Mouse (Mus musculus) left cerebral cortex, postnatal 14 days (tissue): ENCODE measurements around the gene Fubp1. TPM values are rescaled to one million over a fixed set of nuclear protein-coding genes. Genes with fewer than 3 reads are reported as not detected.
"Not testable (repeated sequence)": the region's sequence is repeated elsewhere in the genome, so short reads cannot be mapped to it uniquely, and the experiment has no call there.

Experiments used
- DNase-seq, 2 experiments: peaks; one replicate each; pipeline ENCODE4 v3.0.0; 2021 to 2022; ENCODE audit warnings: low spot score in 2 of 2, mixed read lengths in 1 of 2
- intact Hi-C: fragments of 180-260 bp; cut with DNase I; formaldehyde crosslinking; loops from one replicate; pipeline ENCODE4 v1.15.1; 2025
- total RNA-seq, 2 experiments: library from RNA; stranded (reverse); gene quantifications; 2 replicates each; pipeline ENCODE4 v1.2.3; 2021

The Fubp1 gene
- total RNA-seq, 2 experiments from 2014 or later = 106 to 112 TPM

GRCm38 (mm10) chr3:152190679-152191477, 19.3 kb upstream of the Fubp1 start:
- intact Hi-C loops = loop anchor here (5.0 kb wide), 1 partner anchor 84 kb away; no protein-coding TSS in a partner anchor
- no peak for DNase-seq

- no peak for DNase-seq
- intact Hi-C loops = loop anchor here (2.0 to 5.0 kb wide), 2 partner anchors 17 to 85 kb away; no protein-coding TSS in a partner anchor
These were observed 18.4 kb upstream of the Fubp1 start for GRCm38 (mm10) chr3:152191791-152192237.

DNA sequence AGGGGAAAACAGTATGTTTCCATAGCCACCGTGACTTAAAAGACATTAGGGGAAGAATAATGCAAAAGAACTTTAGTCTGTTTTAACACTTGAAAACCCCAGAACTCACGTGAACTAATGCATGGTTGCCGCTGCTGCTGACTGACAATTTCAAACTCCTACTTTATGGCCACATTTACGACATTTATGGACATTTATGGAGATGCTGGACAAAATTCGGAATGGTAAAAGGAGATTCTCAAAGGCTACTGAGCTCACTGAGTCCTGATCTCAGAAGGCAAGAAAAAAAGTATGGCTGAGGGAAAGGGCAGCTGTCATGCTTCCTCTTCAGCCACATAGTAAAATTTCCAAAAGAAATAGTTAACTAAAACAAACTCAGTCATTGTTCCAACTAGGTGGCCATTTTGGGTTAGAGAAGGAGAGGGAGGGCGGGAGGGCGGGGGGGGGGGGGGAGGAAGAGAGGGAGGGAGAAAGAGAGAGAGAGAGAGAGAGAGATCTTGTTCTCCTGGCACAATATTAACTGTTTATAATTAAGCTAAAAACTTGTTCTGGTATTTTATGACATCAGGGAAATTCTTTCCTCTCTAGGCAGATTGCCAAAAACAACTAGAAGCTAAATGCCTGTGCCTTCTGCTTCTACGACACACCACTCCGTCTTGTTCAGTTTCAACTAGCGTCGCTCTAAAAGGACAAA, 17.8 kb upstream of the Fubp1 start:
- intact Hi-C loops = loop anchor here (2.0 to 5.0 kb wide), 2 partner anchors 16 to 85 kb away; no protein-coding TSS in a partner anchor
- peak in 1 of 2 experiments; percentile 26 for DNase-seq

DNA sequence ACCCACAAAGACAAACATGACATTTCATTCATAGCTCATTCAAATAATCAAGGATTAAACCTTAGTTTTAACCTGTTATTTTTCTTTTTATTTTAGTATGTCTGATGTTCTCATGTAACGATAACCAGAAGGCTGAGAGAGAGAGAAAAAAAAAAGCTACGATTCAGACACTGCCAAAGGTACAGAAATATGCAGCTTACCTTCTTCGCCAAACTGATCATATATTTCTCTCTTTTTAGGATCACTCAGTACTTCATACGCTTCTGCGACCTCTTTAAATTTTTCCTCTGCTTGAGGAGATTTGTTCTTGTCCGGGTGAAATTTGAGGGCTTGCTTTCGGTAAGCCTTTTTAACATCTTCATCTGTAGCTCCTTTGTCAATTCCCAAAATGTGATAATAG, 17.0 kb upstream of the Fubp1 start:
- intact Hi-C loops = loop anchor here (2.0 to 5.0 kb wide), 2 partner anchors 16 to 86 kb away; no protein-coding TSS in a partner anchor
- no peak for DNase-seq

DNA sequence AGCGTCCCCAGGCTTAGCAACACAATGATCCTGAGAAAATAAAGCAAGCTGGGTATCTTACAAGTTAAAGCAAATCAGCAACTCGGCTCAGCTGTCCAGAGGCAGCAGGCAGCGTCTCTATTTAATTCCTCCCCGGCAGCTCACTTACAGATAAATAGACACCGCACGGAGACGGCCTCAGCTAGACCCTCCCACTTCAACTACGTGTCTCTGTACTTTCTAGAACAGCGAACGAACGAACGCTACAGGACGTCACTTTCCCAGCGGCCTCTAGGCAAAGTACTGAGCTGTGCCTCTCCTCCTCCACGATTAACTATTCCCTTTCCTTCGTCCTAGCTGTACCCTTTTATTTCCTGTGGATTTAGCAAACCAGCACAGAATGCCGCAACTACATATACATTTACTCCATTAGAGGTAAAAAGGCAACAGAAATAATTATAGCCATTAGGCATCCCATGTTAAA, 16.6 kb upstream of the Fubp1 start:
- DNase-seq = peak; percentile 91 to 96
- intact Hi-C loops = loop anchor here (2.0 to 5.0 kb wide), 2 partner anchors 15 to 86 kb away; no protein-coding TSS in a partner anchor

- DNase-seq, intact Hi-C loops: not testable (repeated sequence)
These were observed 13.0 kb upstream of the Fubp1 start for GRCm38 (mm10) chr3:152197246-152197645.

DNA sequence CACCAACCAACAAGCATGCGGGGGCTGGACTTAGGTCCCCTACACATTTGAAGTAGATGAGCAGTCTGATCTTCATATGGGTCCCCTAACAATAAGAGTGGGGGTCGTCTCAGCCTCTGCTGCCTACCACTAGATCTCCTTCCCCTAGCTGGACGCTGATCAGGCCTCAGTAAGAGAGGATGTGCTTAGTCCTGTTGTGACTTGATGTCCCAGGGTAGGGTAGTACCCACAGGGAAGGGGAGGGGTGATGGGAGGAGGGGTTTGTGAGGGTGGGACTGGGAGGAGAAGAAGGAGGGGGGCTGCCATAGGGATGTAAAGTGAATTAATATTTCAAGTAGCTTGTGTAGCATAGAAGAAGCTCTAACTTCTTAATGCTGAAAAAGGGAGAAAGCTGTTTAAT, 11.1 kb upstream of the Fubp1 start:
- DNase-seq = no peak
- intact Hi-C loops = no loop called here

GRCm38 (mm10) chr3:152201181-152201580, 9.0 kb upstream of the Fubp1 start:
- no peak for DNase-seq
- intact Hi-C loops = no loop called here

- DNase-seq = no peak
- intact Hi-C loops = no loop called here
These were observed 8.6 kb upstream of the Fubp1 start for GRCm38 (mm10) chr3:152201651-152202050.

DNA sequence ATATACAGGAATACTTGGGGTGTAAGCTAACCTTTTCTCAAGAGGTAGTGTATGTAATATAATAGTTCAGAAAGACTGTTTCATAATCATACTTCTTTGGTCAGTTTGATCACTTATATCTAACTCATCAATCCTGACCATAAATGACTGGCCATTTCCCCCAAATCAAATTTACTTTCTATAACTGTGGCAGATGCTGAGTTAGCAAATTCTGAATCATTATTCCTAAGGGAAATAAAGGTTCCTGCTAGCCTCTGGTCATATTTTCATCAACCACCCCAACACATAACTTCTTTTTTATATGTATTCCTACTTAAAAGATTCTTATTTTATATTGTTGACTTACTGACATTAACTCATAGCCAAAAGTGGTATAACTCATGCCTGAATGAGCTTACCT, 7.3 kb upstream of the Fubp1 start:
- DNase-seq = no peak
- intact Hi-C loops = no loop called here

GRCm38 (mm10) chr3:152203411-152203810, 6.8 kb upstream of the Fubp1 start:
- DNase-seq = no peak
- intact Hi-C loops = no loop called here

DNA sequence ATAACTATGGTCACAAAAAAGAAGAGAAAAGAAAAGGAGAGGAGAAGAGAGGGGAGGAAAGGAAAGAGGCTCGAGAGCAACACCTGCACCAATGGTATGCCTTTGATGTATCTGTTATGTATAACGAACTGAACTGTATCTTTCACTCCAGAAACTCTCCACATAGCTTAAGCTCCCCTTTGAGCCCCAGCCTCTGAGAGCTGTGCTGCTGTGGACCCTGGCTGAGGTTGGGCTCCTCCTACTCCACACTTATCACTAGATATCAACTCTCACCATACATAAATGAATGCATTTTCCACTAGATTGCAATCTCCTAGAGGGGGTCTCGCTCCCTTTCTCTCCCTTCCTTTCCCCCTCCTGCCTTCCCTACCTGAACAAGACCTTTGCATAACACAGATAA, 6.2 kb upstream of the Fubp1 start:
- no peak for DNase-seq
- intact Hi-C loops = no loop called here

GRCm38 (mm10) chr3:152204577-152204976, 5.6 kb upstream of the Fubp1 start:
- no peak for DNase-seq
- intact Hi-C loops = no loop called here

DNA sequence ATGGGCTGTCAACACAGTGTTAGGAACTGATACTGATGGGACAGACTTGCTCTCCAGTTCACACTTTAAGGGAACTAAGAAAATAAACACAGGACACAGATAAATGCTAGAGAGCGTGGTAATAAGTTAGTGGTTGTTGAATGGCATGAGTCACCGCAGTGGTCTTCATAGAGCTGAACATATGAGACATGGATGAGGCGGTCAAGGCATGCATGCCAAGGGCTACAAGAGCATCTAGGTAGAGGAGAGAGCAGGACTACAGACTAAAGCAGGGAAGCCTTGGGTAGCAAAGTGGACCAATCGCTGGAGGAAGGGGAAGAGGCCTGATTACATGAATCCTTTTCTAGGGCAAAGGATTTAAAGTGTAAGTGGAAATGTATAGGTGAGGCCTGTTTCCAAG, 3.1 kb upstream of the Fubp1 start:
- intact Hi-C loops = no loop called here
- no peak for DNase-seq

- no peak for DNase-seq
- intact Hi-C loops = loop anchor here (2.0 kb wide), 1 partner anchor 15 kb away; no protein-coding TSS in a partner anchor
These were observed 1.9 kb upstream of the Fubp1 start for GRCm38 (mm10) chr3:152208096-152208885.

GRCm38 (mm10) chr3:152209177-152209966, 850 bp upstream of the Fubp1 start:
- intact Hi-C loops = loop anchor here (2.0 kb wide), 1 partner anchor 17 kb away; no protein-coding TSS in a partner anchor
- DNase-seq = peak in 1 of 2 experiments; percentile 73

GRCm38 (mm10) chr3:152210728-152211391, 638 bp downstream of the Fubp1 start:
- intact Hi-C loops = loop anchor here (5.0 kb wide), 1 partner anchor 99 kb away; no protein-coding TSS in a partner anchor
- peak; percentile 66 to 72 for DNase-seq

DNA sequence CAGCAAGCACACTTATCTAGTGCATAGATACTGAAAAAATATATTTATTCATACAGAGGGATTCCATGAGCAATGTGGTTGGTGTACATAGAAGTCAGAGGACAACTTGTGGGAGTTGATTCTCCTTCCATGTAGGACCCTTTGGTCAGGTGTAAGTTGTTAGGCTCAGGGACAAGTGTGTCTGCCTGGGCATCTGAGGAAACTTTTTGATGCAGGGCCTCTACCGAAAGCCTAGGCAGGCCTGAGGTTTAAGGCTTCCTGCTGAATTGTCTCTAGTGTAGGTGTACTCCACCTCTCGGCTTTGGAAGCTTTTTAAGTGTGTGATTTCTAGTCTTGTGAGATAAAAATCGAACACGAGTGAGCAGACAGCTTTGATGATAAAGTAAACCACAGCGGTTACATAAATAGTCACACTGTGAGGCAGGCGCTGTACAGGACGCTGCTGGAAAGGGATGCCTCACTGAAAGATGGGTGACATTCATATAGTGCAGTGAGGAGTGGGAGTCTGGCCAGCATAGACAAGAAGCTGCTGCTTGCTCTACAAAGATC, 1.6 kb downstream of the Fubp1 start:
- intact Hi-C loops = loop anchor here (5.0 kb wide), 1 partner anchor 100 kb away; no protein-coding TSS in a partner anchor
- DNase-seq = no peak
